Mouse (Mus musculus) hindbrain, embryonic 16.5 days (tissue): ENCODE measurements around the gene Rpusd3. TPM values are rescaled to one million over a fixed set of nuclear protein-coding genes. Genes with fewer than 3 reads are reported as not detected.
A peak's percentile ranks its signal among the peaks of the same experiment; 100 is the strongest.

Experiments used
- ATAC-seq: fragments of 200-750 bp; cut with Nextera tagmentation; 2 replicates; pipeline ENCODE4 v1.8.0; 2017; ENCODE audit warnings: moderate TSS enrichment, moderate library complexity
- H3K27ac ChIP-seq: fragments of 300-500 bp; sonication (generic); 2 replicates; pipeline ENCODE4 v1.5.1; 2014; ENCODE audit warnings: low read depth, mild to moderate bottlenecking, control low read depth, low read length, moderate library complexity
- H3K27me3 ChIP-seq: fragments of 300-500 bp; sonication (generic); replicated peaks from 2 replicates; pipeline ENCODE4 v1.6.1; 2014; ENCODE audit warnings: low read length; ENCODE audit not compliant: control insufficient read depth, insufficient read depth
- H3K36me3 ChIP-seq: fragments of 300-500 bp; sonication (generic); 2 replicates; pipeline ENCODE4 v1.6.1; 2014; ENCODE audit warnings: mild to moderate bottlenecking, low read length, moderate library complexity, mixed read lengths; ENCODE audit not compliant: control insufficient read depth, insufficient read depth
- H3K4me1 ChIP-seq: fragments of 300-500 bp; sonication (generic); 2 replicates; pipeline ENCODE4 v1.6.1; 2014; ENCODE audit warnings: low read depth, low read length; ENCODE audit not compliant: control insufficient read depth, insufficient read depth
- H3K4me2 ChIP-seq: fragments of 300-500 bp; sonication (generic); 2 replicates; pipeline ENCODE4 v1.6.1; 2014; ENCODE audit warnings: mild to moderate bottlenecking, low read length, control low read depth, moderate library complexity
- H3K4me3 ChIP-seq: fragments of 300-500 bp; sonication (generic); 2 replicates; pipeline ENCODE4 v1.5.1; 2014; ENCODE audit warnings: mild to moderate bottlenecking, low read length, control low read depth, moderate library complexity
- H3K9ac ChIP-seq: fragments of 300-500 bp; sonication (generic); 2 replicates; pipeline ENCODE4 v1.6.1; 2014; ENCODE audit warnings: low read depth, mild to moderate bottlenecking, control low read depth, low read length, moderate library complexity
- H3K9me3 ChIP-seq: fragments of 300-500 bp; sonication (generic); 2 replicates; pipeline ENCODE4 v1.6.1; 2014; ENCODE audit warnings: mild to moderate bottlenecking, low read length, moderate library complexity; ENCODE audit not compliant: control insufficient read depth
- WGBS: fragments of 180-500 bp; shearing (Covaris S2); extraction: QIAGEN DNeasy Blood & Tissue Kit; methylation state at CpG from one replicate; pipeline ENCODE4 v1.1.7; 2014; 5-methylcytosine and 5-hydroxymethylcytosine counted together
- polyA plus RNA-seq: library from polyadenylated mRNA; unstranded; fragments of >200 nt; fragmentation: Nextera tagmentation; extraction: Ambion mirVana; gene quantifications from 2 replicates; pipeline ENCODE4 v1.2.1, GENCODE M21; 2015

Rpusd3 gene
- polyA plus RNA-seq, 1 experiment from 2014 or later, result 21.5 TPM

DNA sequence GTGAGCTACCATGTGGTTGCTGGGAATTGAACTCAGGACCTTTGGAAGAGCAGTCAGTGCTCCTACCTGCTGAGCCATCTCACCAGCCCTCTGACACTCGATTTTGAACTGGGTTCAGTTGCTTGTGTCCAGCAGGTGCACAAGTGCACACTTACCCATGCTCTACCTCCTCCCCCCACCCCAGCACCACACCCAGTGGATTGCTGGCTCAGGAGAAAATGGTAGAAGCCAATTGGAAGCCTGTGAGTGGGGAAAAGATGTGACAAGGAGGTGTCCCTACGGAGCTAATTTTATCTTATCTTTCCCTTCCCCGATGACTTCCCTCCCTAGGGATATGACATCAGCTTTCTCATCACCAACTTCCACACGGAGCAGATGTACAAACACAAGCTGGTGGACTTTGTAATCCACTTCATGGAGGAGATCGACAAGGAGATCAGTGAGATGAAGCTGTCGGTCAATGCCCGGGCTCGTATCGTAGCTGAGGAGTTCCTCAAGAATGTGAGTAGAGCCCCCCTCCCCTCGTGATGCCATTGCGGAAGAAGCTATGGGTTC is 33.9 kb downstream of the Rpusd3 start:
- Histone ChIP-seq H3K27ac (peak overlapping the region; percentile 24; the same call in 1 of the 2 replicates), H3K27me3 (no peaks in the 10 kb centered on the region), H3K36me3 (peaks cover 62% of the 10 kb centered on the region), H3K4me2 (no peak overlapping the region), H3K4me1 (no peaks in the 10 kb centered on the region), H3K9ac (no peak overlapping the region), H3K9me3 (no peaks in the 10 kb centered on the region), H3K4me3 (no peak overlapping the region)
- WGBS, result 78% methylated on average over 11 of the region's 11 CpGs
- no peak for ATAC-seq

DNA sequence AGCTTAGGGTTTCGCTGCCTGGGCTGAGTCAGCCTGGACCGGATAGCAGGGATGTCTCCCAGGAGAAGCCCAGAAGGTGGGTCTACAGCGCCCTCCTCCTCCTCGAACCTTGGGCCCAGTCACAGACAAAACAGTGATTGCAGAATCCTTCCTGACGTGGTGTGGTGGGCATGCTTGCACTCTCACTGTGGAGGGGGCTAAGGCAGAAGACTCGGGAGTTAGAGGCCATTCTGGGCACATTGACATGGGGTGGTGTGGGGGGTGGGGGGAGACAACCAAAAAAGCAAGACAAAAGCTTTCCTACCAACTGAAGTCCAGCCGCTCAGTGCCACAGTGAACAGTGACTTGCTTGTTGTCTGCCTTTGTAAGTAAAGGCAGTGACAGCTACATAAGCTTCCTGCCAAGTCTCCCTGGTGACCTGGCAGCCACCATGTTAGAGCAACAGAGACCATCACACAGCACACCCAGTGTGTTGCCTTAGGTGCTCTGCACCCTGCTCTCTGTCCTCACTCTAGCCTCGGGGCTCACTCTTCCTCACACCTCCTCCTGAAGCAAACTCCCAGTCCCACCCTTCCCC is 34.7 kb downstream of the Rpusd3 start:
- no peaks in the 10 kb centered on the region for H3K27me3 ChIP-seq
- H3K9ac ChIP-seq, result no peak overlapping the region
- no peaks in the 10 kb centered on the region for H3K9me3 ChIP-seq
- no peak overlapping the region for H3K4me2 ChIP-seq
- H3K36me3 ChIP-seq, result peaks cover 54% of the 10 kb centered on the region
- peak; percentile 76 for ATAC-seq
- H3K4me3 ChIP-seq, result no peak overlapping the region
- H3K27ac ChIP-seq, result no peak overlapping the region
- WGBS, result 76% methylated on average over 8 of the region's 8 CpGs
- peaks cover 3% of the 10 kb centered on the region; the same call in 1 of the 2 replicates for H3K4me1 ChIP-seq

DNA sequence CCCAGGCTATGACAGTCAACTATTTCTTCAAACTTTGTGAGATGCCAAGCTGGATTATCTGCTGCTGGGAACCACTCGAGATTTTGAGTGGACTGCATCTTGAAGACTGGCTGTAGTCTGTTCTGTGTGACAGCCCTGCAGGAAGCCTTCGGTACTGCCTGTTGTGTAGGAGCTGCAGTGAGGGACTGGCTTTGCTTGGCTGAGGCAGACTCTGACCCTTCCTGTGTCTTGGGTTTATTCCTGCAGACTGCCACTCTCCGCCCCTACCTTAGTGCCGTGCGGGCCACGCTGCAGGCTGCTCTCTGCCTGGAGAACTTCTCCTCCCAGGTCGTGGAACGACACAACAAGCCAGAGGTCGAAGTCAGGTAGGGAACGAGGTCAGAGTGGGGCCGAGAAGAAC is 38.7 kb downstream of the Rpusd3 start:
- H3K27ac ChIP-seq, result no peak overlapping the region
- no peak for ATAC-seq
- H3K9ac ChIP-seq, result no peak overlapping the region
- WGBS, result 93% methylated on average over 11 of the region's 11 CpGs
- H3K9me3 ChIP-seq, result no peaks in the 10 kb centered on the region
- H3K27me3 ChIP-seq, result no peaks in the 10 kb centered on the region
- no peak overlapping the region for H3K4me3 ChIP-seq
- peaks cover 18% of the 10 kb centered on the region for H3K4me1 ChIP-seq
- H3K36me3 ChIP-seq, result peaks cover 30% of the 10 kb centered on the region
- no peak overlapping the region for H3K4me2 ChIP-seq

DNA sequence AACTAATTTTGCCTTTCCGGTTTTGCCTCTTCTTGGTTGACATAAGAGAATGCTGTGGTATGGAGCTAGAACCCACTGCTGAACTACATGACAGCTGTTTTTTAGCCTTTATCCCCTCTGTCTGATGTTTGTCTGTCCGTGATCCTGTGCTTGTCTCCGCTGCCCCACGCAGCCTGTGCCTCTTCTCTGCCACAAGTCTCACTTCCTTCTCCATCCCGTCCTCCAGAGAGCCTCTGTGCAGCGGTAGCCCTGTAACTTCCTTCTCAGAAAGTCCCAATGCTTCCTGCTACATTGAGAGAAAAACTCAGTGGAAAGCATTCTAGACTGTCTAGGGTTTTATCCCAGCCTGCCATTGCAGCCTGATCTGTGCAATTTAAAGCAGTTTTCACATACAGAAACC is 39.9 kb downstream of the Rpusd3 start:
- H3K9me3 ChIP-seq, result no peaks in the 10 kb centered on the region
- H3K36me3 ChIP-seq, result peaks cover 34% of the 10 kb centered on the region
- no peak overlapping the region for H3K27ac ChIP-seq
- peak overlapping the region; percentile 88 for H3K4me2 ChIP-seq
- ATAC-seq, result no peak
- H3K4me3 ChIP-seq, result 0 out of 2 replicates have a peak overlapping the region, but pooled peaks have one; percentile 1
- no peaks in the 10 kb centered on the region for H3K27me3 ChIP-seq
- H3K4me1 ChIP-seq, result peaks cover 18% of the 10 kb centered on the region
- 83% methylated on average over 6 of the region's 6 CpGs for WGBS
- no peak overlapping the region for H3K9ac ChIP-seq

DNA sequence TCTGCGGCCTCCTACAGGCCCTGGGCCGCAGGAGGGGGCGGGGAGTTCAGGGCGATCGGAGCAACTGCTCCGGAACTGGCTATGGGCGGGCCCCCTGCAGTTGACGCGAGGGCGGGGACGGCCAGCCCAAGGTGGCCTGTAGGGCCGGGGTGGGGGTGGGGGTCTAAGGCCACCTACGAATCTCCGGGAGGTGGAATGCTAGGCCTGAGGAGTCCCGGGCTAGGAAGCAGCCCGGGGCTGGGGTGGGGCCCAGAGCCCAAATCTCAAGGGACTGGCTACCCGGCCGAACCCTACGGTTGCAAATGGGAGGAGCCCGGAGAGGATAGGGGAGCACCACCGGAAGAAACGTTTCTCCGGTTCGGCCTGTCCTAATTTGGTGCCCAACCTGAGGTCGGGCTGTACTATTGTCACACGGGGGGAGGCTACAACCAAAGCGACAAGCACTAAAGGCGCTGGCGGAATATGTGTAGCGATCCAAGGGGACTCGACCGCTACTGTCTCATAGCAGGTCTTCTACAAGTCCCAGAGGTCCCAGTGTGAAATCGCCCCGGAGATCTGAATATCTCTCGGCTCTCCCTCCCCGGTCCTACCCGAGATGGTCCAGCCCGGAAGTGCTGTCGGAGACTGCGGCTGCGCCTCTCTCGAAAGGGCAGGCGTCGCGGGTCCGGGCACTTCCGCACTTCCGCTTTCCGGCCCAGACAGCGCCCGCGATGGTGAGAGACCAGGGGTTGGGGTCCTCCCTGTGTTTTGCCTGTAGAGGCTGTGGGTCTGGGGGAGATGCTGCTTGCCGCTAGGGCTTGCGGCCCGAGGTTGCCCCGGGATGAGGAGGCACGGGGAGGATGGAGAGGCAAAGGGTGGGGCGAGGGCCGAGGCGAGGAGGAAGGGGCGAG is 41.4 kb downstream of the Rpusd3 start, which contains the start of the genes Tada3 and Arpc4:
Gene Tada3, minus strand, starts transcription at position 388 of the 890 bp plus-strand sequence.
Gene Arpc4, plus strand, starts transcription at position 620 of the 890 bp plus-strand sequence.
- no peaks in the 10 kb centered on the region for H3K9me3 ChIP-seq
- H3K4me3 ChIP-seq, result peak within 1 kb of the TSS; percentile 87
- no peaks in the 10 kb centered on the region for H3K27me3 ChIP-seq
- peak within 1 kb of the TSS; percentile 96 for H3K27ac ChIP-seq
- peaks cover 33% of the 10 kb centered on the region for H3K36me3 ChIP-seq
- ATAC-seq, result peak; percentile 97
- WGBS, result under 1% methylated on average over 61 of the region's 61 CpGs
- peak within 1 kb of the TSS; percentile 88 for H3K4me2 ChIP-seq
- peaks cover 18% of the 10 kb centered on the region for H3K4me1 ChIP-seq
- peak within 1 kb of the TSS; percentile 90 for H3K9ac ChIP-seq

DNA sequence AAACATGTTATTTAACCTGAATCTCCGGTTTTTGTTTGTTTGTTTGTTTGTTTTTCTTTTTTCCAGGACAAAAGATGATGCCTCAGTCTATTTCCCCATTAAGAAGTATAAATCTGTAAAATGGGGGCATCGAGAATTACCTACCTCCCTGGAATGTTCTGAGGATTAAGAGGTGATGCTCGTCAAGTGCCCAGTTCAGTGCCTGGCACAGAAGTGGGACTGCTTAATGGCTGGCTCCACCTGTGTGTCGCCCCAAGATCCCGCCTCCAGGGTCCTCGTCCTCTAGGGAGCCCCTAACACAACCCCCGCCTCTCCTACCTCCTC is 42.0 kb downstream of the Rpusd3 start:
- Histone ChIP-seq H3K36me3 (peaks cover 33% of the 10 kb centered on the region), H3K9me3 (no peaks in the 10 kb centered on the region), H3K4me1 (peaks cover 18% of the 10 kb centered on the region), H3K4me2 (peak overlapping the region; percentile 88), H3K4me3 (peak overlapping the region; percentile 87), H3K27me3 (no peaks in the 10 kb centered on the region), H3K9ac (peak overlapping the region; percentile 90), H3K27ac (peak overlapping the region; percentile 96)
- WGBS, result 9% methylated on average over 7 of the region's 7 CpGs
- ATAC-seq, result no peak

DNA sequence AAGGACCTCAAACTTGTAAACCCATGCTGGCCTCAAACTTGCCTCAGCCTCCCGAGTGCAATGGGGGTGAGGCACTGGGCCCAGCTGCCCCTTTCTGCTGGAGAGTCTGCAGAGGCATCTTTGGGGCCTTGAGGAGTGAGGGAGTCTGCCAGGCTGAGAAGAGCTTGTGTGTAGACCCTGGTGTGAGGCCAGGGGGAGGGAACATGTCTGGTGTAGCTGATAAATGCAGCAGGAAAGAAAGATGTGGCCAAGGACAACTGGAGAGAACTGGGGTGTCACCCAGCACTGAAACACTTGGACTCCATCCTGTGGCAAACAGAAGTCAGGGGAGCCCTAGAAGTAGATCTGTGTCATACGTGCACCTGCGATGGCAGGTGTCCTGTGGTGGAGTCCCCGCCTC is 45.6 kb downstream of the Rpusd3 start:
- WGBS, result 94% methylated on average over 4 of the region's 4 CpGs
- H3K9me3 ChIP-seq, result no peaks in the 10 kb centered on the region
- ATAC-seq, result no peak
- H3K4me3 ChIP-seq, result no peak overlapping the region
- peaks cover 49% of the 10 kb centered on the region for H3K36me3 ChIP-seq
- H3K27me3 ChIP-seq, result no peaks in the 10 kb centered on the region
- H3K9ac ChIP-seq, result no peak overlapping the region
- no peak overlapping the region for H3K27ac ChIP-seq
- no peak overlapping the region for H3K4me2 ChIP-seq
- peaks cover 6% of the 10 kb centered on the region for H3K4me1 ChIP-seq

DNA sequence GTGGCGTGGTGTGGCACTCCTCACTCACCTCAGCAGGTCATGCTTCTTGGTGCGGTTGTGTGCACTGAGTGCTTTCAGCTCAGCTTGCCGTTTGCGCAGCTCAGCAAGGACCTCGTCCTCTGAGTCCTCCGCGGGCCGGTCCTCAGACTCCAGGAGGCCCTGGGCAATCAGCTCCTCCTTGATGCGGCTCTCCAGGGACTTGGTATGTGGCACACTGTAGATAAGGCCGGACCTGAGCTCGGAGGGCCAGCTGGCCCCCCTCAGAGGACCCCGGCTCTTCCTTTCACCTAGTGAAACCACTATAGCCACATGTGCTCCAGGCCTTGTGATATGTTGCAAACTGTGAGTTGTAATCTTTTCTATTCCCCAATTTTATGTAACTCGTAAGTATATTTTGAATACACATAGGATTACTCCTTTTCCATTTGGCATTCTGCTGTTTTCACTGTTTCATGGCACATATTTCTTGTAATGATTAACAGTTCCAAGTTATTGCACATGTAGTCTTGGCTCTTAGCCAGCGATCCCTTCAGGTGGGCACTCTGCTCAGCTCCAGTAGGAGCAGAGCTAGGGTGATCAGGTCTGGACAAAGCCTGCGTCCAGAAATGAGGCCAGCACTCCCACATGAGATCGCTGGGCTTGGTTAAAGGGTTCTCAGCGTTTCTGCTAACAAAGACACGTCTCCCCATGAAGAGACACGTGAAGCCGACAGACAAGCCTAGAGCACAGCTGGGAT is 48.8 kb downstream of the Rpusd3 start:
- 93% methylated on average over 20 of the region's 20 CpGs for WGBS
- no peak overlapping the region for H3K27ac ChIP-seq
- peaks cover 49% of the 10 kb centered on the region for H3K36me3 ChIP-seq
- H3K4me2 ChIP-seq, result no peak overlapping the region
- ATAC-seq, result no peak
- H3K4me3 ChIP-seq, result no peak overlapping the region
- H3K9ac ChIP-seq, result no peak overlapping the region
- H3K27me3 ChIP-seq, result no peaks in the 10 kb centered on the region
- no peaks in the 10 kb centered on the region for H3K9me3 ChIP-seq
- no peaks in the 10 kb centered on the region for H3K4me1 ChIP-seq
